Mouse (Mus musculus) heart, embryonic 11.5 days (tissue): Measurements from ENCODE around the gene Lrrc9. TPM values are rescaled to one million over a fixed set of nuclear protein-coding genes. Genes with fewer than 3 reads are reported as not detected.

ENCODE experiments used
- ATAC-seq: fragments of 200-750 bp; cut with Nextera tagmentation; replicated peaks from 2 replicates; pipeline ENCODE4 v1.8.0; 2017; ENCODE audit warnings: moderate library complexity; ENCODE audit not compliant: insufficient number of reproducible peaks, low FRiP score, low TSS enrichment
- H3K27ac ChIP-seq: fragments of 300-500 bp; sonication (generic); 2 replicates; pipeline ENCODE4 v1.5.1; 2014; ENCODE audit warnings: mild to moderate bottlenecking, low read depth, low read length
- H3K27me3 ChIP-seq: fragments of 300-500 bp; sonication (generic); 2 replicates; pipeline ENCODE4 v1.6.1; 2014; ENCODE audit warnings: mild to moderate bottlenecking, low read length, mixed read lengths; ENCODE audit not compliant: control insufficient read depth, insufficient read depth
- H3K36me3 ChIP-seq: fragments of 300-500 bp; sonication (generic); 2 replicates; pipeline ENCODE4 v1.6.1; 2014; ENCODE audit warnings: mild to moderate bottlenecking, low read length, moderate library complexity, mixed read lengths; ENCODE audit not compliant: control insufficient read depth, insufficient read depth
- H3K4me1 ChIP-seq: fragments of 300-500 bp; sonication (generic); 2 replicates; pipeline ENCODE4 v1.6.1; 2014; ENCODE audit warnings: low read length; ENCODE audit not compliant: control insufficient read depth, insufficient read depth
- H3K4me2 ChIP-seq: fragments of 300-500 bp; sonication (generic); 2 replicates; pipeline ENCODE4 v1.6.1; 2014; ENCODE audit warnings: mild to moderate bottlenecking, moderate library complexity
- H3K4me3 ChIP-seq: fragments of 300-500 bp; sonication (generic); 2 replicates; pipeline ENCODE4 v1.5.1; 2014; ENCODE audit warnings: low read depth, low read length
- H3K9ac ChIP-seq: fragments of 300-500 bp; sonication (generic); 2 replicates; pipeline ENCODE4 v1.6.1; 2014; ENCODE audit warnings: mild to moderate bottlenecking, low read depth, low read length, moderate library complexity
- H3K9me3 ChIP-seq: fragments of 300-500 bp; sonication (generic); replicated peaks from 2 replicates; pipeline ENCODE4 v1.6.1; 2016; ENCODE audit warnings: low read length; ENCODE audit not compliant: control insufficient read depth
- WGBS: fragments of 180-500 bp; shearing (Covaris S2); extraction: QIAGEN DNeasy Blood & Tissue Kit; methylation state at CpG from one replicate; pipeline ENCODE4 v1.1.7; 2014; ENCODE audit not compliant: insufficient replicate concordance; 5-methylcytosine and 5-hydroxymethylcytosine counted together
- polyA plus RNA-seq: library from polyadenylated mRNA; unstranded; fragments of >200 nt; fragmentation: Nextera tagmentation; extraction: Ambion mirVana; gene quantifications from 2 replicates; pipeline ENCODE4 v1.2.1, GENCODE M21; 2014

The Lrrc9 gene
- polyA plus RNA-seq, 1 experiment from 2014 or later, result 1.6 TPM

DNA sequence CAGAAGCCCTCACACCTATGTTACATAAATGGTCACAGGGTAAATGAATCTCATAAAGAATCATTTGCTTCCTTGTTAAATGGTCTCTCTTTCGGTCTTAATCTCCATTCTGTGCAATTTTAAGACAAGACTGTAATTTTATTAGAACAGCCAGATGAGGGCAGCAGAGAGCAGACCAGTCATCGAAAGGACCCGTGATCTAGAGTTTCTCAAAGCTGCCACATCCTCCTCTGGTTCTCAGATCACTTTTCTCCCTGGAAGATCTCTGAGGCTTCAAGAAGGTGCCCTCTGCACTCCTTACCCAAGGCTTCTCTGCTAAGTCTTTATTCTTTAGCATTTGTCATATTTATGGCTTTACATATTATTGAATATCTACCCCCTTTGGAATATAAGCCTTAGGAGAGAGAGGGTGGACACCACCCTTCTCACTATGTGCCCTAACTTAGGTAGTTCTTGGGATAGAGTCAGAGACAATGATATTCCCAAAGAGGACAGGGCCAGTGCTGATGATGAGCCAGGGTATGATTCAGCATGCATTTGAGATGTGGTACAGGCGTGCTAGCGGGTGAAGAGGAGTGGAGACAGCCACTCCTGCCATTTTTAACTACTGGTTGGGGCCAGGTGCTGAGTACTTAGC is 20.3 kb downstream of the Lrrc9 start:
- Histone ChIP-seq H3K4me3 (no peak overlapping the region), H3K4me1 (no peaks in the 10 kb centered on the region), H3K9me3 (no peaks in the 10 kb centered on the region), H3K9ac (no peak overlapping the region), H3K27me3 (no peaks in the 10 kb centered on the region), H3K36me3 (no peaks in the 10 kb centered on the region), H3K27ac (no peak overlapping the region), H3K4me2 (no peak overlapping the region)
- ATAC-seq, result no peak
- 47% methylated on average over 5 of the region's 5 CpGs for WGBS

DNA sequence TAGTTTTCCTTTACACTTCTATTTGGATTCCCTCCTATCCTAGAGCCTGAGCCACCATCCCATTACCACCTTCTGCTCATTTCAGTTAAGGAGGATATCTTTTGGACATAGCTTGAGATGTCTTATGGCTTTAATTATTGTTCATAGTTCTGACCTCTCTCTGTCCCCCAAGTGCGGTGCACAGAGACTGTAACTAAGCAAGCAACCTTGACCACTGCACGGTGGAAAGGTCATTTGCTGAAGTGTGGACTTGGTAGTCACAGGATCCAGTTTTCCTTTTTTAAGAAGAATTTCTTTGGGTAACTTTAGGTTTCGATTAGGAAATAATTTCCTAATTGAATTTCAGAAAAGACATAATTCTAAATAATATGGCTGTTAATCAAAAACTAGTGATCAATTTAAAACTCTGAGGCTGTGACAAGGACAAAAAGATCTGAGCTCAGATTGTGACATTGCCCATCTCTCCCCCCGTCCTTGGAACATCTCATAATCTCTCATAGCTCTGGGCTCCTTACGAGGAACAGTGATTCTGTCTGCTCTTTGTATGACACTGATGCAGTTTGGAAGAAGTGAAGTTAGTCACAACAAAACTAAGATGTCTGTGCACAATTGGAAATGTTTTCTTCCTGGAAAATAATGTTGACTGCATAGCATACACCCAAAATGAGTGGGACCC is 24.3 kb downstream of the Lrrc9 start:
- no peaks in the 10 kb centered on the region for H3K4me1 ChIP-seq
- H3K4me2 ChIP-seq, result no peak overlapping the region
- ATAC-seq, result no peak
- H3K27me3 ChIP-seq, result no peaks in the 10 kb centered on the region
- no peak overlapping the region for H3K27ac ChIP-seq
- H3K9ac ChIP-seq, result no peak overlapping the region
- H3K9me3 ChIP-seq, result no peaks in the 10 kb centered on the region
- no peak overlapping the region for H3K4me3 ChIP-seq
- H3K36me3 ChIP-seq, result no peaks in the 10 kb centered on the region
- 80% methylated on average over 5 of the region's 5 CpGs for WGBS

DNA sequence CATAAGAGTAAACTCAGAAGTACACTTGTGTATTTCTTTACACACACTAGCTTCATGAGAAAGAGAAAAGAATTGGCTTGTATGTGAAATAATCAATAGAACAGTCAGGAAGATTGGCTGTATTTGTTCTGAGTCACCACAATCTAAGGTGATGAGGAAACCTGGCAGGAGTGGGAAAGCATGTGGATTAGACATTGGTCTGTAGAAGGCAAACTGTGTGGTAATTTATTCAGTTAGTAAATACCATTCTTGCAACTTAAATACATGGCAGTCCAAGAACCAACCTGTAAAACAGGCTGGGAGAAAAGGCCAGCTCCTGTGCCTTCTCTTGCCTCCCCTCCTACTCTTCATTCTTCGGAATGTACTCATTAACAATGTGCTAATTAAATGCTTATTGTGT is 25.6 kb downstream of the Lrrc9 start:
- Histone ChIP-seq H3K4me3 (no peak overlapping the region), H3K9ac (no peak overlapping the region), H3K27ac (no peak overlapping the region), H3K36me3 (no peaks in the 10 kb centered on the region), H3K27me3 (no peaks in the 10 kb centered on the region), H3K9me3 (no peaks in the 10 kb centered on the region), H3K4me2 (no peak overlapping the region), H3K4me1 (no peaks in the 10 kb centered on the region)
- ATAC-seq, result no peak
- 88% methylated on average over 1 of the region's 1 CpGs for WGBS

DNA sequence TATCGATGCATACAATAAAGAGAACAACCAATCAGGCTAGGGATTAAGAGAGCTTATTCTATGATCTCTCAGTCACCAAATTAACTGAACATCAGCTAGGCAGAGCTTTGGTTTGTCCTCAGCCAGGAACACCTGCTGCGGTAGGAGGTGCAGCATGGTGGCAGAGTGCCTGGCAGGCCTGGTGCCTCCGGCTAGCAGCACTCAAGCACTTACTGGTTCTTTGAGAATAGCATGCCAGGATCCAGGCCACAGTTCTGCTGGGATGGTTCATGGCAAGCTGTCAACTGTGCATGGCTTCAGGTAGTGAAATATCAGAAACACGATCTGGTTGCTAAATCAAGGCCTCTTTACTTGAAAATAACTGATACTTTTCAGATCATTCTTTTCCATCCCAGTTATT is 26.1 kb downstream of the Lrrc9 start:
- Histone ChIP-seq H3K36me3 (no peaks in the 10 kb centered on the region), H3K9me3 (no peaks in the 10 kb centered on the region), H3K4me1 (no peaks in the 10 kb centered on the region), H3K4me2 (no peak overlapping the region), H3K27me3 (no peaks in the 10 kb centered on the region), H3K27ac (no peak overlapping the region), H3K9ac (no peak overlapping the region), H3K4me3 (no peak overlapping the region)
- no peak for ATAC-seq
- WGBS, result 81% methylated on average over 4 of the region's 4 CpGs

DNA sequence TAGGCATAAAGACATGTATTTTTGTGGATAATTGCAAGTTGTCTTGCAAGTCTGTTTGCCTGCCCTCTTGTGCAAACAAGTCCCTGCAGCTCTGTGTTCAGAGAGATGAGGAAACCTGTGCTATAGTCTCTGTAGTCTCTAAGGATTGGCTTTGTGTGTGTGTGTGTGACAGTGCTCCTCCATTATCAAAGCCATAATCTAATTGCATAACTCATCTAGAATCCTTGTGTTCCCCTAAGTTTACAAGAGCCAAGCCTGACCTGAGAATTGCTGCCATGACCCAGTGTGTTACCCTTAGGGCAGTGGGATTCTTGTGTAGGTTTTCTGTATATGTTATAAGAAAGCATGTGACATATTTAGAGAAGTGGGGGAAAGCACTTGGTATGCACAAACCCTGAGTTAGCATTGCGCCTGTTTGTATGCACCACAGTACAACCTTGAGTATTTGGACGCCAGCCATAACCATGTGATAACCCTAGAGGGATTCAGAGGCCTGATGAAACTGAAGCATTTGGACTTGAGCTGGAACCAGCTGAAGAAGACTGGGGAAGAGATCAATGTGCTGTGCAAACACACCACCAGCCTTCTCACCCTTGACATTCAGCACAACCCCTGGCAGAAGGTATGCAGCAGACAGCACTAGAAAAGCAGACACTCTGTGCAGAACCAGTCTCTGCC is 35.2 kb downstream of the Lrrc9 start:
- no peak overlapping the region for H3K27ac ChIP-seq
- whole genome bisulfite sequencing, result 76% methylated on average over 2 of the region's 2 CpGs
- ATAC-seq, result no peak

DNA sequence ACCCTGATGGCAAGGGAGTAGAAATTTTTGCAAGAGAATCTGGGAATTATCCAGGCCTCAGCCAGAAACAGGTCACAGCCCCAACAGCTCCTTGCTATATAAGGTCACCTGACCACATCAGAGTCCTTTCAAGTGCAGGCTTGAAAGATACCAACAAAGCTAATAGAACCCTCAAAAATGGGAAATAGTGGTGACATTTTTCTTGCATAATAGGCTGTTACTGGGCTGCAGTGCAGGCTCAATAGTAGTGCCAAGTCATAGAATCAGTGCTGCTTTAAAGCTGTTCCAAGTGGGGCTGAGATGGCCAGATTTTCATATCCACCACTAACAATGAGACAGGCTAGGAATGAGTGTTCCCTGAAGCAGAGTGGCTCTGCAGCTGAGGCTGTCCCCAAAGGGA is 40.6 kb downstream of the Lrrc9 start:
- no peak overlapping the region for H3K4me2 ChIP-seq
- H3K36me3 ChIP-seq, result no peaks in the 10 kb centered on the region
- H3K27me3 ChIP-seq, result no peaks in the 10 kb centered on the region
- no peak for ATAC-seq
- no peak overlapping the region for H3K27ac ChIP-seq
- H3K4me1 ChIP-seq, result no peaks in the 10 kb centered on the region
- no peak overlapping the region for H3K4me3 ChIP-seq
- H3K9ac ChIP-seq, result no peak overlapping the region
- no peaks in the 10 kb centered on the region for H3K9me3 ChIP-seq

More for the DNA sequence above, 35.2 kb downstream of the Lrrc9 start:
- no peaks in the 10 kb centered on the region for H3K9me3 ChIP-seq
- no peak overlapping the region for H3K4me2 ChIP-seq
- H3K4me3 ChIP-seq, result no peak overlapping the region
- no peaks in the 10 kb centered on the region for H3K36me3 ChIP-seq
- H3K9ac ChIP-seq, result no peak overlapping the region
- H3K4me1 ChIP-seq, result no peaks in the 10 kb centered on the region
- H3K27me3 ChIP-seq, result no peaks in the 10 kb centered on the region

DNA sequence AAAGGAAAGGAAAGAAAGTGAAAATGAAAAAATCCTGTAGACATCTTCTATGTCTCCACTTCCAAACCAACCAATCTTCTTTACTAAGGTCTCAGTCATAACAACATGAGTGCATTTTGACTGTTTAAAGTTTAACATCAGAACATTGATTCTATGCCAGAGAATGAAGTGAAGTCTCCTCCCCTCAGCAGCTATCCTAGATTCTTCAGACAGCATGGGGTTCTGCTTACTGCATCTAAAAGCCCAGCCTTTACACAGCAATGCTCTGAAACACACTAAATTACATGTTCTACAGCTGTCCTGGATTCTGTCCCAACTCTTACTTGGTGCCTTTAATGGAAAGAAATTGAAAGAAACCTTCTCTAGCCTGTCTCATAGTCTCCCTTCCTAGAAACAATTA is 43.2 kb downstream of the Lrrc9 start:
- no peak for ATAC-seq
- no peaks in the 10 kb centered on the region for H3K9me3 ChIP-seq
- no peak overlapping the region for H3K4me3 ChIP-seq
- no peaks in the 10 kb centered on the region for H3K27me3 ChIP-seq
- H3K4me1 ChIP-seq, result no peaks in the 10 kb centered on the region
- no peak overlapping the region for H3K9ac ChIP-seq
- H3K36me3 ChIP-seq, result no peaks in the 10 kb centered on the region
- no peak overlapping the region for H3K4me2 ChIP-seq
- H3K27ac ChIP-seq, result no peak overlapping the region

DNA sequence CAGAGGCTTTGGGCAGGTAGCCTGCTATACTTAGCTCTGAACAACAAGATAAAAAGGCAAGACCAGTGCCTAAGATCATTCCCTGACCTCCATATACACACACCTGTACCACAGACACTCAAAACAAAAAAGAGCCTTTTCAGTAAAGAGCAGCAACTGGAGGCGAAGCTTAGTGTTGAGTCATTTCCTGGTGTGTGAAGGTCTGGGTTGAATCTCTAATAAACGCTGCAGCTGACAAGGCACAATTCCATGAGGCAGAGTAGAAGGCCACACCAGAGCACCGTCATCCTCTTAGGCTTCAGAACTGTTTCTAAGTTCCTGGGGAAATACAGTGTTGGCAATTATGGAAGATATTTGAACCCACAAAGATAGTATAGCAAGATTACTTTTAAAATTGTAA is 45.8 kb downstream of the Lrrc9 start:
- whole genome bisulfite sequencing, result 63% methylated on average over 3 of the region's 3 CpGs
- H3K9ac ChIP-seq, result no peak overlapping the region
- H3K27ac ChIP-seq, result no peak overlapping the region
- no peaks in the 10 kb centered on the region for H3K27me3 ChIP-seq
- no peaks in the 10 kb centered on the region for H3K9me3 ChIP-seq
- no peaks in the 10 kb centered on the region for H3K36me3 ChIP-seq
- no peak overlapping the region for H3K4me2 ChIP-seq
- no peak for ATAC-seq
- no peaks in the 10 kb centered on the region for H3K4me1 ChIP-seq
- H3K4me3 ChIP-seq, result no peak overlapping the region

DNA sequence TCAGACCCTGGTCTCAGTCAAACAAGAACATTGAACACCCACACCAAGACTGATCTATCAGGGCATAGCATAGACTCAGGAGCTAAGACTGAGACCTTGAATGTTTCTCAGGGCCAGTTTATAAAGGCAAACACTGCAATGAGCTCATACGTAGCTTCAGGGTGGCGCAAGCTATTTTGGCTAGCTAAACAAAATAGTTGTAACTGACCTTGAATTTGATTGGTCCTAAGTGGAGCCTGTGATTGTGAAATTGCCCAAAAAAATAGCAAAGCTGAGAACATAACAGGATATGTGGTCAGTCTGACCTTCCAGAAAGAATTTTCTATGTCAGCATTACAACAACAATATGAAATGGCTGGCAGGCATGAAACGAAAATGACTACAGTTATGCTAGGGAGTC is 48.3 kb downstream of the Lrrc9 start:
- Histone ChIP-seq H3K4me2 (no peak overlapping the region), H3K27me3 (no peaks in the 10 kb centered on the region), H3K36me3 (no peaks in the 10 kb centered on the region), H3K27ac (no peak overlapping the region), H3K9me3 (no peaks in the 10 kb centered on the region), H3K4me3 (no peak overlapping the region), H3K9ac (no peak overlapping the region), H3K4me1 (no peaks in the 10 kb centered on the region)
- 83% methylated on average over 3 of the region's 3 CpGs for WGBS
- ATAC-seq, result no peak
